Mouse (Mus musculus) layer of hippocampus, postnatal 36 days (tissue): Measurements from ENCODE around the gene Olfr497. TPM values are rescaled to one million over a fixed set of nuclear protein-coding genes. Genes with fewer than 3 reads are reported as not detected.

Experiments used
- DNase-seq, 2 experiments: peaks; one replicate each; pipeline ENCODE4 v3.0.0; 2022
- total RNA-seq, 2 experiments: library from RNA; stranded (reverse); gene quantifications; 2 replicates each; pipeline ENCODE4 v1.2.3; 2021

Gene Olfr497
- not detected for total RNA-seq

DNA sequence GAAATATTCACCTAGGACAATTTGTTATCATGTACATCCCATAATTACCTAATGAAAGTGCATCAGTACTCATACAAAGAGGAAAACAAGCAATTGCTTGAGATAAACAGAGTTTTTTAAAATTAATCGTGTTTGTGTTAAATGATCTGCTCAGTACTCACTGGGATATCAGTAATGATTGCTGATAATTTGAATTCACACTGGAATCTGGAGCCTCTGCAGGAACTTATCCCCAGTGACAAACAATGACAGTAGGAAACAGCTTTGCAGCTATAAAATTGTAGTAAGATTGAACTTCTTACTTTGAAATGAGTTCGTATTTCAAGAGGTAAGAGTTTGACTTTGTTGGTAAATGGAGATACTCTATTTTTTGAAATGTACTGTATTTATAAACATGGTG is at the start of gene Olfr497:
TSS of gene Olfr497 (plus strand) at position 301 of the 400 bp plus-strand sequence.
- DNase-seq = no peak

DNA sequence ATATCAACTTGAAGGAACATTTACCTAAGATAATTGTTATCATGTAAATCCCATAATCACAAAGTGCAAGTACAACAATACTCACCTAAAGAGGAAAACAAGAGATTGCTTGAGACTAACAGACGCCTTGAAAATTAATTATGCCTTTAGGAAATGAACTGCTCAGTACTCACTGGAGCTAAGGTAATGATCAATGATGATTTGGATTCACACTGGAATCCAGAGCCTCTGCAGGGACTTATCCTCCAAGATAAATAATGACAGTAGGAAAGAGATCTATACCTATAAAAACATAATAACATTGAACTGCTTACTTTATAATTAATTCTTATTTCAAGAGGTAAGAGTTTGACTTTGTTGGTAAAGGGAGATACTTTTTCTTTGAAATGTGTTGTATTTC is 27.4 kb upstream of the Olfr497 start, which contains the start of gene Olfr495:
TSS of gene Olfr495 (plus strand) at position 301 of the 400 bp plus-strand sequence.
- DNase-seq = no peak

DNA sequence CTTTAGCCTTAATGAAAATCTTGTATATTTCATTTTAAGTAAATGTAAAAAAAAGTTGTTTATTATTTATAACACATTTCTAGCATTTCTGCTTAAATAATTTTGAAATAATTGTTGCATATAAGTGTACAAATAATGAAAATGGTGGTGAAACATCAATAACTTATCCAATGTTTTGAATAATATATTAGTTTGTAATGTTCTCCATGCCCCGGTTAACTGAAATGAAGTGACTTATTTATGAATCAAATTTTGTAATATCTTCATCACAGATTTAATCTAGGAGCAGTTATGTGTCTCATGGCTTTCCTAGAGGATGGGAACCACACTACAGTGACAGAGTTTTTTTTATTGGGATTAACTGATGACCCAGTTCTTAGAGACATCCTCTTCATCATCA is 44.8 kb downstream of the Olfr497 start, which contains the start of gene Olfr498:
TSS of gene Olfr498 (plus strand) at position 301 of the 400 bp plus-strand sequence.
- DNase-seq = no peak

Other genes starting within 250 kb of the Olfr497 start
- not detected for gene Olfr486, start 247.7 kb upstream of the Olfr497 start, total RNA-seq
- gene Olfr487, start 205.8 kb upstream of the Olfr497 start, total RNA-seq = not detected
- gene Olfr488, start 162.1 kb upstream of the Olfr497 start, total RNA-seq = not detected
- not detected for gene Olfr490, start 131.5 kb upstream of the Olfr497 start, total RNA-seq
- gene Olfr491, start 107.0 kb upstream of the Olfr497 start, total RNA-seq = not detected
- gene Olfr492, start 96.7 kb upstream of the Olfr497 start, total RNA-seq = not detected
- gene Olfr493, start 73.4 kb upstream of the Olfr497 start, total RNA-seq = not detected
- gene Olfr494, start 55.1 kb upstream of the Olfr497 start, total RNA-seq = not detected
- not detected for gene Olfr495, start 27.3 kb upstream of the Olfr497 start, total RNA-seq
- not detected for gene Olfr498, start 44.9 kb downstream of the Olfr497 start, total RNA-seq
- not detected for gene Olfr502, start 104.6 kb downstream of the Olfr497 start, total RNA-seq
- not detected for gene Olfr503, start 124.1 kb downstream of the Olfr497 start, total RNA-seq
- not detected for gene Olfr504, start 145.4 kb downstream of the Olfr497 start, total RNA-seq
- not detected for gene Olfr506, start 190.4 kb downstream of the Olfr497 start, total RNA-seq
- gene Olfr507, start 201.4 kb downstream of the Olfr497 start, total RNA-seq = not detected
- not detected for gene Olfr508, start 209.6 kb downstream of the Olfr497 start, total RNA-seq
- under 1 TPM in 1 of 2 experiments, not detected in 1; 0.10 TPM for gene Olfr509, start 231.5 kb downstream of the Olfr497 start, total RNA-seq
- not detected for gene Olfr510, start 246.0 kb downstream of the Olfr497 start, total RNA-seq